Mouse (Mus musculus) splenic B cell, adult 2 months (primary cell): ENCODE results near the gene Cntd1.

Source experiments
- DNase-seq: peaks from one replicate; pipeline ENCODE4 v3.0.0-alpha.2; 2011; ENCODE audit warnings: low read depth, low spot score
- H3K27me3 ChIP-seq: 2 replicates; pipeline ENCODE4 v1.6.1; 2012; ENCODE audit warnings: mild to moderate bottlenecking, low read length, moderate library complexity, mixed read lengths; ENCODE audit not compliant: control insufficient read depth, poor library complexity, insufficient read depth, severe bottlenecking
- H3K36me3 ChIP-seq: 2 replicates; pipeline ENCODE4 v1.6.1; 2012; ENCODE audit warnings: mild to moderate bottlenecking, low read length, moderate library complexity, mixed read lengths; ENCODE audit not compliant: control insufficient read depth, poor library complexity, insufficient read depth, severe bottlenecking

The Cntd1 gene

GRCm38 (mm10) chr11:101278223-101279192 is at the start of gene Cntd1, which contains the start of gene Coa3:
Cntd1 (plus strand) TSS chr11:101279012.
Coa3 (minus strand) TSS chr11:101279114.
- H3K36me3 ChIP-seq: no peaks in the 10 kb centered on the region
- H3K27me3 ChIP-seq: no peaks in the 10 kb centered on the region
- peak; percentile 85 for DNase-seq

- Histone ChIP-seq H3K36me3 (no peaks in the 10 kb centered on the region), H3K27me3 (no peaks in the 10 kb centered on the region)
- DNase-seq: no peak
Observed at GRCm38 (mm10) chr11:101229361-101229900, 49.4 kb upstream of the Cntd1 start.

GRCm38 (mm10) chr11:101230061-101230511 is 48.7 kb upstream of the Cntd1 start:
- no peaks in the 10 kb centered on the region for H3K27me3 ChIP-seq
- H3K36me3 ChIP-seq: no peaks in the 10 kb centered on the region

DNA sequence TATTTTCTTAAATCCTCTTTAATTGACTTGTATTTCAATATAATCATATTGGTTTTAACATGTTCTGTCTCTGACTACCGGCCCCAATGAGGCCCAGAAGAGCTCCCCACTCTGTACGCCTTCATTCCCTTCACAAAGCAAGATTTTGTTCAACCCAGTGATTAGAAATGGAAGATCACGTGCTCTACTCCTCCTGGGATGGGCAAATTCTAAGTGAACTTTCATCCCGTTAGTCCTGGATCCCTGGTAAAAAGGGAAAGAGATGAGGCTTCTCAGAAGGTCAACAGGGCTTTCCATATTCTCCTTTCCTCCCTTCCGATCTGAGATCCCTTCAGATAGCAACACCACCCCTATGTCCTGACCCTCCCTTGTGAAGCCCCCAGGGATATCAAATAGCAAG is 48.3 kb upstream of the Cntd1 start:
- no peaks in the 10 kb centered on the region for H3K36me3 ChIP-seq
- DNase-seq: no peak
- no peaks in the 10 kb centered on the region for H3K27me3 ChIP-seq

More at GRCm38 (mm10) chr11:101230061-101230511, 48.7 kb upstream of the Cntd1 start:
- DNase-seq: no peak

- no peaks in the 10 kb centered on the region for H3K36me3 ChIP-seq
- DNase-seq: no peak
- no peaks in the 10 kb centered on the region for H3K27me3 ChIP-seq
Observed at GRCm38 (mm10) chr11:101230991-101231871, 47.6 kb upstream of the Cntd1 start.

- Histone ChIP-seq H3K27me3 (no peaks in the 10 kb centered on the region), H3K36me3 (no peaks in the 10 kb centered on the region)
- no peak for DNase-seq
Observed at GRCm38 (mm10) chr11:101232010-101232839, 46.6 kb upstream of the Cntd1 start.

GRCm38 (mm10) chr11:101233240-101233639 is 45.6 kb upstream of the Cntd1 start:
- no peak for DNase-seq
- no peaks in the 10 kb centered on the region for H3K36me3 ChIP-seq
- H3K27me3 ChIP-seq: no peaks in the 10 kb centered on the region

DNA sequence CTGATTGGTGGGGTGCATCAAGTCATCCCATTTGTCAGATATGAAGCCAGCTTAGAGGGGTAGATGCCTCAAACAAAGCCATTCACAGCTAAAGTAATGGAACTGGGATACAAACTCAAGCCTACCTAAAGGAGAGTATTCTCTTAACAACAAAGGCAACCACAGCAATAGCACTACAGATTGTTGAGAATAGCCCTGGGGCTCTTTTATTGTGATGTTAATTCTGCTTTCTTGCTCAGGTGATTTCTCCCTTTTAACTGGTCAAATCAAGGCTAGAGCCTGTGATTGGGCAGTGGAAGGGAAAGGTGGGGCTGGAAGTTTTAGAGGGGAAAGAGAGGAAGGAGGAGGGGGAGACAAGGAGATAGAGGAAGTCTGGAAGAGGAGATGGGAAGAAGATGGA is 44.7 kb upstream of the Cntd1 start:
- no peak for DNase-seq
- Histone ChIP-seq H3K36me3 (no peaks in the 10 kb centered on the region), H3K27me3 (no peaks in the 10 kb centered on the region)

DNA sequence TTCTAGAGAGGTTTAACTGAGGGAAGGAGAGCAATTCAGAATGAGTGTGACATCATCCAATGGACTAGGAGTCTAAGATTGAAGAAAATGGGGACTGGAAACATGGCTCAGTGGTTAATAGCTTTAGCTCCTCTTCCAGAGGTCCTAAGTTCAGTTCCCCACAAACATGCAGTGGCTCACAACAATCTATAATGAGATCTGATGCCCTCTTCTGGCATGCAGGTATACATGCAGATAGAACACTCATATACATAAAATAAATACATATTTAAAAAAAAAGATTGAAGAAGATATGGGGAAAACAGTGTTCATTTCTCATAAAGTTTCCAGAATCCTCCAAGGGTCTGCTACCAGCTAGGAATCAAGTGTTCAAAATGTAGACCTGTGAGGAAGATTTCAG is 43.4 kb upstream of the Cntd1 start:
- Histone ChIP-seq H3K27me3 (no peaks in the 10 kb centered on the region), H3K36me3 (no peaks in the 10 kb centered on the region)
- DNase-seq: no peak

GRCm38 (mm10) chr11:101236782-101237181 is 42.0 kb upstream of the Cntd1 start:
- Histone ChIP-seq H3K36me3 (no peaks in the 10 kb centered on the region), H3K27me3 (no peaks in the 10 kb centered on the region)
- no peak for DNase-seq

GRCm38 (mm10) chr11:101238071-101238647 is 40.7 kb upstream of the Cntd1 start:
- Histone ChIP-seq H3K36me3 (no peaks in the 10 kb centered on the region), H3K27me3 (no peaks in the 10 kb centered on the region)
- DNase-seq: no peak

GRCm38 (mm10) chr11:101245071-101245470 is 33.7 kb upstream of the Cntd1 start:
- DNase-seq: no peak
- Histone ChIP-seq H3K27me3 (peaks cover 2% of the 10 kb centered on the region; the same call in 1 of the 2 replicates), H3K36me3 (no peaks in the 10 kb centered on the region)

GRCm38 (mm10) chr11:101245855-101246701 is 32.7 kb upstream of the Cntd1 start, which contains the start of gene Ramp2:
Ramp2 (plus strand) TSS chr11:101246028.
- DNase-seq: peak; percentile 26
- Histone ChIP-seq H3K36me3 (no peaks in the 10 kb centered on the region), H3K27me3 (peaks cover 2% of the 10 kb centered on the region; the same call in 1 of the 2 replicates)
